Mouse (Mus musculus) frontal cortex, postnatal 10 days (tissue): Measurements from ENCODE around the gene Tshz2.

Experiments used
- DNase-seq, 2 experiments: peaks; one replicate each; pipeline ENCODE4 v3.0.0; 2022; ENCODE audit warnings: low spot score in 2 of 2, mixed read lengths in 1 of 2

Gene Tshz2

DNA sequence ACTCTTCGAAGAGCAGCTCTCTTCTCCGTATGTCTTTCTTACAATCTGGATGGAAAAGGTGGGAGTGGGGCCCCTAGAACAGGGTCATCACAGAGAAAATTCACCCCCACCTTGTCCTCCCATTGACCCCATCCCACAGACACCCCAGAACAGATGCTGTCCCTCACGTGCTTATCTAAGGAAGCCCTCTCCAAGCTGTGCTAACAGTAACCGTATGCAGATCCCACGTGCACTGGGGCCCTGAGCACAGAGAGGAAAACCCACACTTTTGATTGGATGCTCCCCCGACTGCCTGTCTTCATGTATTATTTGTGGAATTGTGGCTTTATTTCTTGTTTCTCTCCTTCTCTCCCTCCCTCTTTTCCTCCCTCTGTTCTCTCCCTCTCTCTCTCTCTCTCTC lies 229.9 kb downstream of the Tshz2 start:
- no peak for DNase-seq

DNA sequence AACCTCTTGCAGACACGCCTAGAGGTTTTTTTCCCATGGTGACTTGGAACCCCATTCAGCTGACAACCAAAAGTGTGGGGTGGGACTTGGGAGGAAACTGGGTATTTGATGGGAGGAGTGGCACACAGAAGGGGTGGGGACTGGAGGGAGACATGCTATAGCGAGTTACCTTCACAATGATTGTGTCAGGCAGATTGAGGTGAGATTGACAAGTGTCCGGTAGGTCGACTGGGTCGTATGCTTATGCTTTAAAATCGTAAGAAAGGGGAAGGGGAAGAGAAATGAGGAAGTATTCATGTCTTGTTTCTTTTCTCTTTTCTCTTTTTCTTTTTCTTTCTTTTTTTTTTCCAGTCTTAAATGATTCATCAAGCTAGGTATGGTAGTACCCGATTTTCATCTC lies 236.7 kb downstream of the Tshz2 start:
- no peak for DNase-seq

DNA sequence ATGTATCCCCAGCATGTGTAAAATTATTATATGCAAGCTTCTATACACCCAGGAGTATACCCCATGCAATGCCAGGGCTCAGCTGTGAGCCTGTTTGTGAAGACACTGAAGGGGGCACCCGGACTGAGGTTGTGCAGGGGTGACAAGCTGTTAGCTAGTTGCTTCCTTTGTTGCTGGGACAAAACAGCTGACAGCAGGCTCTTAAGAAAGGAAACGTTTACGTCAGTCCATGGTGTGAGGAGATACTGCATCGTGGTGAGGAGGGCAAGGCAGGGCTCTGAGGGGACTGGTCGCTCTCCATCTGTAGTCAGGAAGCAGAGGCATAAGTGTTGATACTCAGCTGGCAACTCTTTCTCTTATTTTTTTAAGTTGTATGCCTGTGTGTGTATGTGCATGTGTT lies 237.7 kb downstream of the Tshz2 start:
- no peak for DNase-seq

GRCm38 (mm10) chr2:169871436-169872060 lies 238.7 kb downstream of the Tshz2 start:
- DNase-seq = no peak

DNA sequence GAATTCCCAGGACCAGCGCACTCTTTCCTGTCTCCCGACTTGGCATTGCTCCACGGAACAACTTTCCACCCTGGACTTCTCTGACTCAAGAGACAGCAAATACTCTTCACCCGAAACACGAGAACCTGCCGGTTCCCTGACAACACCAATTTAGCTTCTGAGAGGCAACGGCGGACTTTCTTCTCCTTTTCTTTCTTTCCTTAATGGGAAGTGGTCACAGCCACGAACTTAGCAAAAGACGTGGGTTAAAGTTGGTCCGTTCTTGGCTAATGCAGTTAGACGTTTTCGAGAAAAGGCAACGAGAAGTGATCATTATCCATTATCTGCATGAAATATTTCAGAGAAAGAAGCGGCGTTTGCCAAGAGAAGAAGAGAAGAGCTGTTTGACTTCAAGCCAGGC lies 240.6 kb downstream of the Tshz2 start:
- DNase-seq = no peak

GRCm38 (mm10) chr2:169887921-169888320 lies 255.1 kb downstream of the Tshz2 start:
- no peak for DNase-seq

- no peak for DNase-seq
Observed at GRCm38 (mm10) chr2:169892441-169893038, 259.7 kb downstream of the Tshz2 start.

DNA sequence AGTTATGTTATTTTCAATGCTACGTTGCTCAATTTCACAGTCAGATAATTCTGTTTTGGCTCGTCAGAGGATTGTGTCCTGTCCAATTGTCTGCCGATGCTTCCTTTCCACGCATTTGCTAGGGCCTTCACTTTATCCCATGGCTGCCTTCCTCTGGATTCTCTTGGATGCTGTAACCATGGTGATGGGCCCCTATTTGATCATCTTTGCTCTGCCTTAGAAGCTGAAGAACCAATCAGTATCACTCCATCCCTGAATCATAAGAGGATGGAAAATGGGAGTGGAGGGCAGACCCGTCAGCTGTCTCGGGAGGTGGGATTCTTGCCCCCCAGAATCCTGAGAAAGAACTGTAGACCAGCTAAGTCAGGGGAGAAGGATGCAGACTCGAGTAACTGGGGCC lies 270.1 kb downstream of the Tshz2 start:
- DNase-seq = no peak

GRCm38 (mm10) chr2:169906396-169906795 lies 273.6 kb downstream of the Tshz2 start:
- DNase-seq = no peak

DNA sequence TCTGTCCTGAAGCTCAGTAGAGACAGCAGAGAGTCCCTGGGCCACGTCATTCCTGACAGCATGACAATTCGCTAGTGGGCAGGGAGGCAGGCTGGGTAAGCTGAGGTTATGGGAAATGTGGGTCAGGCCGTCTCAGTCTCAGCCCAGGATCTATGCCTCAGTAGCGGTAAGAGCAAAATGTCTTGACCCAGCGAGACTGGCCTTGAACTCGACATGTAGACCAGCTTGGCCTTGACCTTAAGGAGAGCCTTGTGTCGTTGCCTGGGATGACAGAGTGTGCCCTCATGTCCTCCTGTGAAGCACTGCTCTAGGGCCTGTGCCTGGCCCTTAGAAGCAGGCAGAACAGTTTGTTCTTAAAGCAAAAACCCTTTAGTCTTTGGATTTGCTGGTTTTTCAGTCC lies 275.2 kb downstream of the Tshz2 start:
- no peak for DNase-seq

- DNase-seq = no peak
Observed at GRCm38 (mm10) chr2:169910606-169911005, 277.8 kb downstream of the Tshz2 start.

GRCm38 (mm10) chr2:169912826-169913225 lies 280.0 kb downstream of the Tshz2 start:
- DNase-seq = no peak

DNA sequence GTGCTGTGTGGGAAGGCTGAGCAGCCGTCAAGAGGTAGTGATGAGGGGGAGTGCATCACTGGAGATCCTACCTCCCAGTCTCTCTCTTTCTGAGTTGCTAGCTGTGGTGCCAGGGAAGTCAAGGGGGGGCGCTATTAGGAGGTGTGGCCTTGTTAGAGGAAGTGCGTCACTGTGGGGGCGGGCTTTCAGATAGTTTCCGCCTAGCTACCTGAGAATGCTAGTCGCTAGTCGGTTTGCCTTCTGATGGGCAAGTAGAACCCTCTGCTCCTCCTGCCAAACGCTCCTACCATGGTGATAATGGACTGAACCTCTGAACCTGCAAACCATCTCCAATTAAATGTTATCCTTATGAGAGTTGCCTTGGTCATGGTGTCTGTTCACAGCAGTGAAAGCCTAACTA lies 282.1 kb downstream of the Tshz2 start:
- DNase-seq = no peak

DNA sequence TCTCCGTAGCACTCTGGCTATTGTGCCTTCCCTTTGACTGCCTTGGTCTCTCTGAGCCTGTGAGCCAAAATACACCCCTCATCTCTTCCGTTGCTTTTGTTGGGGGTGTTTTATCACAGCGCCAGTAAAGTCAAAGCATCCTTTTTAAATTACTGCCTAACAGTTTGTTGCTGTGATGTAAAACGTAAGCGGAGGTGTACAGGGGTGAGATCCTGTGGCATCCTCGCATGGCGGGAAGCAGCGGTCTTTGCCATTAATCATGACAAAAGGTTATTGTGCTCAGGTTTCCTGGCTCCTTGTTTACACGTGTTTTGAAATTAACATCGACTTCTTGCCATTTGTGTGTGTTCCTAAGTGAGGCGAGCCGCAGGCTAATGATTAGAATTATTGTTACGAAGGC lies 282.5 kb downstream of the Tshz2 start:
- no peak for DNase-seq

- DNase-seq = no peak
Observed at GRCm38 (mm10) chr2:169919111-169919695, 286.4 kb downstream of the Tshz2 start.

- no peak for DNase-seq
Observed at GRCm38 (mm10) chr2:169924177-169924810, 291.5 kb downstream of the Tshz2 start.

DNA sequence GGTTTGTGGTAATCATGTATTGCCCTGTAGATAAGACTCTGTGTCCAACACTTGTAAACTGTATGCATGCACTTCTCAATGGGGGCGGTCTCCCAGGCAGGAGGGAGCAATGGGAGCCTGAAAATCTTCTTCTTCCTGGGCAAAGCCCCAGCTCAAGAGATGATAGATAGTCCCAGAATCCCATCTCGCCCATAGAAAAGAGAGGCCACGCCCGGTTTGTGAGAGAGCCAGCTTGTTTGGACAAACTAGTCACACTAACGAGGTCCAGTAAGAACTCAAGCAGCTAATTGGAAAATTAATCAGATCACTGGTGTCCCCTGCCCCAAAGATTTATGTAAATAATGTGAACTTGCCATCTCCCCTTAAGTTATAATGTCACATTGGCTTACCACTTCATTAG lies 292.7 kb downstream of the Tshz2 start:
- DNase-seq = no peak

GRCm38 (mm10) chr2:169926016-169926415 lies 293.2 kb downstream of the Tshz2 start:
- DNase-seq = no peak

- DNase-seq = no peak
Observed at GRCm38 (mm10) chr2:169927401-169927800, 294.6 kb downstream of the Tshz2 start.

- DNase-seq = peak; percentile 22 to 28
Observed at GRCm38 (mm10) chr2:169928447-169929120, 295.8 kb downstream of the Tshz2 start.

GRCm38 (mm10) chr2:169929540-169930497 lies 297.0 kb downstream of the Tshz2 start:
- peak; percentile 9 to 13 for DNase-seq
